Mouse (Mus musculus) stomach, embryonic 16.5 days (tissue): ENCODE results near the gene Ccng2. TPM values are rescaled to one million over a fixed set of nuclear protein-coding genes. Genes with fewer than 3 reads are reported as not detected.

ENCODE experiments used
- ATAC-seq: fragments of 200-750 bp; cut with Nextera tagmentation; 2 replicates; pipeline ENCODE4 v1.8.0; 2017; ENCODE audit warnings: moderate number of reproducible peaks, moderate TSS enrichment; ENCODE audit not compliant: insufficient read depth, low FRiP score
- H3K27ac ChIP-seq: fragments of 300-500 bp; sonication (generic); 2 replicates; pipeline ENCODE4 v1.5.1; 2014; ENCODE audit warnings: low read length
- H3K27me3 ChIP-seq: fragments of 300-500 bp; sonication (generic); 2 replicates; pipeline ENCODE4 v1.6.1; 2014; ENCODE audit warnings: low read length, control low read depth, mixed read lengths; ENCODE audit not compliant: control insufficient read depth, insufficient read depth
- H3K36me3 ChIP-seq: fragments of 300-500 bp; sonication (generic); 2 replicates; pipeline ENCODE4 v1.6.1; 2014; ENCODE audit warnings: low read length; ENCODE audit not compliant: control insufficient read depth, insufficient read depth
- H3K4me1 ChIP-seq: fragments of 300-500 bp; sonication (generic); 2 replicates; pipeline ENCODE4 v1.6.1; 2014; ENCODE audit warnings: low read length, control low read depth, mixed read lengths; ENCODE audit not compliant: control insufficient read depth, insufficient read depth
- H3K4me2 ChIP-seq: fragments of 300-500 bp; sonication (generic); 2 replicates; pipeline ENCODE4 v1.6.1; 2014; ENCODE audit warnings: low read depth, low read length, mixed read lengths
- H3K4me3 ChIP-seq: fragments of 300-500 bp; sonication (generic); replicated peaks from 2 replicates; pipeline ENCODE4 v1.5.1; 2014; ENCODE audit warnings: mild to moderate bottlenecking, low read length
- H3K9ac ChIP-seq: fragments of 300-500 bp; sonication (generic); 2 replicates; pipeline ENCODE4 v1.6.1; 2014; ENCODE audit warnings: low read length
- H3K9me3 ChIP-seq: fragments of 300-500 bp; sonication (generic); replicated peaks from 2 replicates; pipeline ENCODE4 v1.6.1; 2016; ENCODE audit warnings: low read length, control low read depth; ENCODE audit not compliant: control insufficient read depth
- WGBS: fragments of 180-500 bp; shearing (Covaris S2); extraction: QIAGEN DNeasy Blood & Tissue Kit; methylation state at CpG from one replicate; pipeline ENCODE4 v1.1.7; 2014; 5-methylcytosine and 5-hydroxymethylcytosine counted together
- polyA plus RNA-seq: library from polyadenylated mRNA; unstranded; fragments of >200 nt; fragmentation: Nextera tagmentation; extraction: Ambion mirVana; gene quantifications from 2 replicates; pipeline ENCODE4 v1.2.1, GENCODE M21; 2015

Ccng2 gene
- polyA plus RNA-seq, result 32.3 and 32.5 TPM in 2 replicates

- Histone ChIP-seq H3K9me3 (no peaks in the 10 kb centered on the region), H3K36me3 (peaks cover 7% of the 10 kb centered on the region; the same call in 1 of the 2 replicates), H3K4me2 (peak within 1 kb of the TSS; percentile 70), H3K27me3 (no peaks in the 10 kb centered on the region), H3K4me3 (peak within 1 kb of the TSS; percentile 91), H3K9ac (peak within 1 kb of the TSS; percentile 95), H3K27ac (peak within 1 kb of the TSS; percentile 96), H3K4me1 (peaks cover 13% of the 10 kb centered on the region)
- WGBS, result under 1% methylated on average over 54 of the region's 54 CpGs
- ATAC-seq, result peak; percentile 97
Observed at GRCm38 (mm10) chr5:93266883-93267704, at the start of gene Ccng2. Gene Ccng2 (plus strand): TSS chr5:93267257.

DNA sequence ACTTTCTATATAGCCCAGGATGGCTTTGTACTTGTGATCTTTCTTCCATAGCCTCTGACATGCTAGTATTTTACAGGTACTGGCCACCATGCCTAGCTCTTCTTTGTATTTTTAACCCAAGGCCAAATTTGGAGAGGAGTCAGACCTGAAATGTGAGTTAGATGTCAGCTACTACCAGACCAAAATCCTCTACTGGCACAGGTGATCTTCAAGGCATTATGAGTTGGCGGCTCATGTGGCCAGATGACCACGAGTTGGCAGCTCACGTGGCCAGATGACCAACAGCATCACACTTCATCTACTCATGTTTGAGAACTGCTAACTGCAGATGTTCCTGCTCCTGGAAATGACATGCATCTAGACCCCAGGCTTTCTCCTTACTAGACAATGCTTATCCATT, 48.7 kb upstream of the Ccng2 start:
- H3K9me3 ChIP-seq, result no peaks in the 10 kb centered on the region
- H3K36me3 ChIP-seq, result no peaks in the 10 kb centered on the region
- H3K4me1 ChIP-seq, result no peaks in the 10 kb centered on the region
- H3K4me2 ChIP-seq, result no peak overlapping the region
- H3K27ac ChIP-seq, result no peak overlapping the region
- no peak for ATAC-seq
- H3K27me3 ChIP-seq, result no peaks in the 10 kb centered on the region
- H3K4me3 ChIP-seq, result no peak overlapping the region
- H3K9ac ChIP-seq, result no peak overlapping the region
- whole genome bisulfite sequencing, result 91% methylated on average over 3 of the region's 3 CpGs

DNA sequence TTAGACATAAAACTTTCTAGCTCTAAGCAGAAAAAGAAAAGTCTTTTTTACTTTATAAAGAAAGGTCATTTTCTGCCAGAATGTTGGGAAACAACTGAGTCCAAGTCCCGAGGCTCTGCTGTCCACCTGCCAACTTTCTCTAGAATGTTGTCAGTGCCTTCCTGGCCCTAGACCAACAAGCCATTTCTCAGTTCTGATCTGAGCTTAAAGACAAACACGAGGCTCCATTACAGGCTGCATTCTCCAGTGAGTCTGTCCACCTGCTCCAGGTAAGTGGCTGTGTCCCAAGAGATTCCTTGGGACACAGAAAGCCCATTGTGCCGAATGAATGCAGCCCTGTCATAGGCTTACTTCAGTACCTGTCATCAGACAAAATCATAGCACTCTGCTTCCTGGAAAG, 45.4 kb upstream of the Ccng2 start:
- 39% methylated on average over 3 of the region's 3 CpGs for WGBS
- Histone ChIP-seq H3K4me3 (no peak overlapping the region), H3K27ac (peak overlapping the region; percentile 19; the same call in 1 of the 2 replicates), H3K4me1 (no peaks in the 10 kb centered on the region), H3K36me3 (no peaks in the 10 kb centered on the region), H3K9me3 (no peaks in the 10 kb centered on the region), H3K27me3 (no peaks in the 10 kb centered on the region), H3K9ac (no peak overlapping the region), H3K4me2 (no peak overlapping the region)
- ATAC-seq, result no peak

DNA sequence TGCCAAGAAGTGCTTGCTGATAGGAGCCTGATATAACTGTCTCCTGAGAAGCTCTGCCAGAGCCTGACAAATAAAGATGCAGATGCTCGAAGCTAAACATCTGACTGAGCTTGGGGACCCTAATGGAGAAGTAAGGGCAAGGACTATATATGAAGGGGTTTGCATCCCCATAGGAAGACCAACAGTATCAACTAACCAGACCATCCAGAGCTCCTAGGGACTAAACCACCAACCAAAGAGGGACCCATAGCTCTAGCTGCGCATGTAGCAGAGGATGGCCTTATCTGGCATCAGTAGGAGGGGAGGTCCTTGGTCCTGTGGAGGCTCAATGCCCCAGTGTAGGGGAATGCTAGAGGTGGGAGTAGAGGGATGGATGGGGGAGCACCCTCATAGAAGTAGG, 42.5 kb upstream of the Ccng2 start:
- Histone ChIP-seq H3K9ac (no peak overlapping the region), H3K4me2 (no peak overlapping the region), H3K27ac (no peak overlapping the region), H3K4me1 (no peaks in the 10 kb centered on the region), H3K27me3 (no peaks in the 10 kb centered on the region), H3K4me3 (no peak overlapping the region), H3K9me3 (no peaks in the 10 kb centered on the region), H3K36me3 (no peaks in the 10 kb centered on the region)
- no peak for ATAC-seq
- WGBS, result 63% methylated on average over 2 of the region's 2 CpGs

GRCm38 (mm10) chr5:93227157-93227556, 39.9 kb upstream of the Ccng2 start:
- H3K9ac ChIP-seq, result no peak overlapping the region
- WGBS, result 80% methylated on average over 3 of the region's 3 CpGs
- no peaks in the 10 kb centered on the region for H3K27me3 ChIP-seq
- no peak overlapping the region for H3K4me2 ChIP-seq
- no peaks in the 10 kb centered on the region for H3K4me1 ChIP-seq
- no peaks in the 10 kb centered on the region for H3K9me3 ChIP-seq
- H3K4me3 ChIP-seq, result no peak overlapping the region
- H3K36me3 ChIP-seq, result no peaks in the 10 kb centered on the region
- no peak overlapping the region for H3K27ac ChIP-seq
- no peak for ATAC-seq

DNA sequence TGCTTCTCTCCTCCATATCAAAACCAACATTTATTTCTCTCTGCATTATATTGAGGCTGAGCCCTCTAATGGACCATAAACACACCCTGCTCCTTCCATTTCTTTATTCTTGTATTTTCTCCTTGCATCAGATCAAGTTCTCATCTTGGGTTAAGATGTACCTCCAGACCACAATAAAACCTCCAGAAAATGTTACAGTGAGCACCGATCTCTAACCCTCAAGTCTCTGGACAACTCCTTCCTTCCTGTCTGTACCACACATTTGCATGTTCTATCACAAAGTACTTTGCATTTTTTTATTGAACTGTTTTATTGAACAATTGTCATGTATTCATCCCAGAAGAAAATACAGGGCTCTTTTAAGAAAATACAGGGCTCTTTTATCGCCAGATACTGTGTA, 37.5 kb upstream of the Ccng2 start:
- Histone ChIP-seq H3K27ac (no peak overlapping the region), H3K27me3 (no peaks in the 10 kb centered on the region), H3K4me1 (no peaks in the 10 kb centered on the region), H3K9me3 (no peaks in the 10 kb centered on the region), H3K4me3 (no peak overlapping the region), H3K4me2 (no peak overlapping the region), H3K36me3 (no peaks in the 10 kb centered on the region), H3K9ac (no peak overlapping the region)
- ATAC-seq, result no peak
- 77% methylated on average over 2 of the region's 2 CpGs for WGBS

DNA sequence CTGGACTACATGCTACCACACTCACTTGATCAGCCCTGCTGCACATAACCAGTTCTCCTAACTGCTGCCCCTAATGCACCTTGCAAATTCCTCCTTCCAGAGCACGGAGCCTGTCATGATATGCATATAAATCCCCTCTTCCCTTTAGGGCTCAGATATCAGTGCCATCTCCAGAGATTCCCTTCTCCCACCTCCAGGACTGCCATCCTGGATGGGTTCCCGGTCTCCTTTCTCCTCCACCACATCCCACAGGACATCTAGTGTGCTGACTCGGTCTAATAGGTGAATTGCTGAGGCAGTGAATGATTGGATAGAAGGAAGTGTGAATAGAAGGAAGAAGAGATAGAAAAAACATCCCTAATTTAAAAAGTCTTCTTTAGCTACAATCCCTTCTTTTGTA, 35.3 kb upstream of the Ccng2 start:
- Histone ChIP-seq H3K27ac (no peak overlapping the region), H3K4me2 (no peak overlapping the region), H3K4me1 (no peaks in the 10 kb centered on the region), H3K9ac (no peak overlapping the region), H3K36me3 (no peaks in the 10 kb centered on the region), H3K27me3 (no peaks in the 10 kb centered on the region), H3K9me3 (no peaks in the 10 kb centered on the region), H3K4me3 (no peak overlapping the region)
- ATAC-seq, result no peak
- WGBS, result 60% methylated on average over 3 of the region's 3 CpGs

- Histone ChIP-seq H3K27ac (no peak overlapping the region), H3K27me3 (no peaks in the 10 kb centered on the region), H3K4me1 (no peaks in the 10 kb centered on the region), H3K4me3 (no peak overlapping the region), H3K9ac (no peak overlapping the region), H3K4me2 (no peak overlapping the region), H3K9me3 (no peaks in the 10 kb centered on the region), H3K36me3 (no peaks in the 10 kb centered on the region)
- no peak for ATAC-seq
- WGBS, result 82% methylated on average over 2 of the region's 2 CpGs
Observed at GRCm38 (mm10) chr5:93232838-93233237, 34.2 kb upstream of the Ccng2 start.

GRCm38 (mm10) chr5:93234130-93234529, 32.9 kb upstream of the Ccng2 start:
- WGBS, result 68% methylated on average over 4 of the region's 4 CpGs
- no peak overlapping the region for H3K27ac ChIP-seq
- no peaks in the 10 kb centered on the region for H3K27me3 ChIP-seq
- H3K36me3 ChIP-seq, result no peaks in the 10 kb centered on the region
- no peak overlapping the region for H3K4me2 ChIP-seq
- no peak for ATAC-seq
- H3K4me1 ChIP-seq, result no peaks in the 10 kb centered on the region
- H3K9ac ChIP-seq, result no peak overlapping the region
- no peak overlapping the region for H3K4me3 ChIP-seq
- no peaks in the 10 kb centered on the region for H3K9me3 ChIP-seq
